Mouse (Mus musculus) brain, embryonic 18.5 days (tissue): ENCODE results near the gene Ghsr.

ENCODE experiments used
- DNase-seq: peaks from one replicate; pipeline ENCODE4 v3.0.0-alpha.2; 2012; ENCODE audit warnings: low read depth, low spot score

The Ghsr gene

DNA sequence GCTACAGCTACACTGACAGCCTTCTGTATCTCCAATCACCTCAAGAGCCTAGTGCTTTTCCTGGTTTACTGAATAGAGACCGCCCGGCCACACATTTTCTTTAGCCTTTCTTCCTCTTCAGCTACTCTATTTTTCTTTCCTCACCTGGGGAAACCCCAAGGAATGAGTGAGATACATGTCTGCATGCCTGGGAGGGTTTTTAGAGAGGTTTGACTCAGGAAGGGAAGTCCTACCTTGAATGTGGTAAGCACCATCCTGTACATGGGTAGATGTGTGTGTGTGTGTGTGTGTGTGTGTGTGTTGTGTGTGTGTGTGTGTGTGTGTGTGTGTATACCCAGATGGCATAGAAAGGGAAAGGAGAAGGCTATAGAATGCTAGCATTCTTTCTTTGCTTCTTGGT lies 40.1 kb downstream of the Ghsr start:
- DNase-seq: no peak

DNA sequence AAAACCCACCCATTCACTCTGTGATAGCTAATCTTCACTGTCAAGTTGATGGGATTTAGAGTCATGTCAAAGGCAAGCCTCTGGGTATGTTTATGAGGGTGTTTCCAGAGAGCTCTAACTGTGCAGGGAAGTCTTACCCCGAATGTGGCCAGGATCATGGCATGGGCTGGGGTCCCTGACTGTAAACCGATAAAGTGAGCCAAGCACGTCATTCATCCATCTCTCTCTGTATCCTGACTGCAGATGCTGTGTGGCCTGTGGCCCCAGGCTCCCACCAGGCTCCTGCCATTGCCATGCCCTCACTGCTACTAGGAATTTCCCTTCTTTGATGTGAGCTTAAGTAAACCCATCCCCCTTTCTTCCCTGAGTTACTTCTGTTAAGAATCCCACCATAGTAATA lies 42.4 kb downstream of the Ghsr start:
- DNase-seq: no peak

DNA sequence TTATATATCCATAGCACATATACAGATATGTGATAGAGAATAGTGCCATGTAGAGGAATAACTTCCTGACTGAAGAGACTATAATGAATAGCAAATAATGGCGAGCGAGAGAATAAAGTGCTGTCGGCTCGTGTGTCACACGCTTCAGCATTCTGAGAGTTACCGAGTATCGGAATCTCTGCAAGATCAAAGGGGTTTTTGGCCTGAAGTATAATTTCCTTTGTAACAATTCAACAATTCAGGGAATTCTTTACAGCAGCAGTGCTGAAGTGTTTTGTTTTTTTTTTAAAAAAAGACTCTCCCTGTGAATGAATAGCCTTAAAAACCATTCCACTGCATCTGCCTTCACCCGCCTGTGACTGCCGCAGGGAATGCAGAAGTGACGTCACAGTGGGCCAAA lies 45.6 kb downstream of the Ghsr start:
- no peak for DNase-seq

- no peak for DNase-seq
These were observed 47.5 kb downstream of the Ghsr start for GRCm38 (mm10) chr3:27418602-27419001.

DNA sequence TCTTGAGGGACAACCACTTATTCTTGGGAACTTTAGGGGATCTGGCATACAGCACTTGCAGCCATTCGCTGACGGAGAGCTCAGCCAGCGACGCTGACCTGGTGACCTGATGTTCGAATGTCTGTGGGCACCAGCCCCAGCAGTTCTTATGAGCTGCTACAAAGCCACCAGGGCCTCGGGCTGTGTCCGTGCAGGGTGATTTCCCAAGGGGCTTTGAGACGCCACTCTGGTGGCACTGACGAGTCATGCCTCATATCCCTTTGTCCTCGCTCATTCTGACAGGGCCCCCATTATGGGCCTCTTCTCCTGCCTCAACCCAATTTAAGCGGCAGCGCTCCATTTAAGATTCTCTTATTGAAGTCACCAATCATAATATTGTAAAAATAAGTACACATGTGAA lies 50.8 kb downstream of the Ghsr start:
- DNase-seq: no peak

DNA sequence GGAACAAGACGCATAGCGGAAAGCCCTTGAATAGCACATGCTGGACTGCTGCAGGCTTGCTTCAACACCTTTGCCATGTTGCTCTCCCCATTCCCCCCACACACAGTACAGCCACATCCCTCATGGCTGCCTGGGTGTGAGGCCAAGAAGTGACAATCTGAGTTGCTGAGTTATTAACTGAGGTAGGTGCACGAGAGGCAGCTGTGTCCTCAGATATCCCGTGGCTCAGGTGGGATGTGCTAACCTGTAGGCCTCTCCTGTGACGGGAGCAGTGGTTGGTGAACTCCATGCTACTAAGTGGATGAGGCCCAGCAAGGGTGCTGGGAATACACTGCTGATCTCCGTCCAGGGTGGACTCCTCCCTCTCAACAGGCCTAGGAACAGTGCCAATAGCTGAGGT lies 51.4 kb downstream of the Ghsr start:
- no peak for DNase-seq

- DNase-seq: no peak
These were observed 53.0 kb downstream of the Ghsr start for GRCm38 (mm10) chr3:27424049-27424667.

DNA sequence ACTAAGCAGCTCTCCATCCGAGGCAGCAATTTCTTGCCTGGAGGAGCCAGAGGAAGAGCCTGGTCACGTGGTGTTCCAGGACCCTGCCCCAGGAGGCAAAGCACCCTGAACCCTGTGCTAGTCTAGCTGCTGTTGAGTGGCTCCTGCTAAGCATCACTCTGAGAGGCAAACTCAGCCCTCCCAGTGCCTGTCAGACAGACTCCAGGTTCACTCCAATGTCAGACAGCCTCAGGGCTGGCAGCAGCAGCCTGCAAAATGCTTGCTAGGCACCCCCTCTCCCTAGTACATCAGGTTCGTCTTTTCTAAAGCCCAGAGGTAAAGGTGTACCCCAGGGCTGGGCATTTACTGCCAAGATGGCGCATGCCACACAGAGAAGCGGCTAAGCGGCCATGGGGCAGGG lies 56.3 kb downstream of the Ghsr start:
- DNase-seq: no peak
